Mouse (Mus musculus) embryonic facial prominence, embryonic 13.5 days (tissue): ENCODE results near the gene Fxyd3. TPM values are rescaled to one million over a fixed set of nuclear protein-coding genes. Genes with fewer than 3 reads are reported as not detected.

ENCODE experiments used
- ATAC-seq: fragments of 200-750 bp; cut with Nextera tagmentation; 2 replicates; pipeline ENCODE4 v1.8.0; 2017; ENCODE audit warnings: low read depth; ENCODE audit not compliant: insufficient number of reproducible peaks, insufficient read depth, low FRiP score, low TSS enrichment
- H3K27ac ChIP-seq: fragments of 300-500 bp; sonication (generic); 2 replicates; pipeline ENCODE4 v1.5.1; 2015; ENCODE audit warnings: moderate library complexity, mild to moderate bottlenecking, inconsistent platforms
- H3K27me3 ChIP-seq: fragments of 300-500 bp; sonication (generic); 2 replicates; pipeline ENCODE4 v1.6.1; 2015; ENCODE audit warnings: mild to moderate bottlenecking, inconsistent platforms
- H3K36me3 ChIP-seq: fragments of 300-500 bp; sonication (generic); 2 replicates; pipeline ENCODE4 v1.6.1; 2015; ENCODE audit warnings: mild to moderate bottlenecking, inconsistent platforms
- H3K4me1 ChIP-seq: fragments of 300-500 bp; sonication (generic); 2 replicates; pipeline ENCODE4 v1.6.1; 2015; ENCODE audit warnings: inconsistent platforms
- H3K4me2 ChIP-seq: fragments of 300-500 bp; sonication (generic); 2 replicates; pipeline ENCODE4 v1.6.1; 2015; ENCODE audit warnings: moderate library complexity, mild to moderate bottlenecking, inconsistent platforms
- H3K4me3 ChIP-seq: fragments of 300-500 bp; sonication (generic); 2 replicates; pipeline ENCODE4 v1.5.1; 2015; ENCODE audit warnings: mild to moderate bottlenecking, inconsistent platforms
- H3K9ac ChIP-seq: fragments of 300-500 bp; sonication (generic); 2 replicates; pipeline ENCODE4 v1.6.1; 2015; ENCODE audit warnings: mild to moderate bottlenecking, inconsistent platforms
- H3K9me3 ChIP-seq: fragments of 300-500 bp; sonication (generic); 2 replicates; pipeline ENCODE4 v1.6.1; 2016; ENCODE audit warnings: inconsistent platforms
- WGBS: fragments of 180-500 bp; shearing (Covaris S2); methylation state at CpG from one replicate; pipeline ENCODE4 v1.1.7; 2015; ENCODE audit warnings: mixed read lengths; 5-methylcytosine and 5-hydroxymethylcytosine counted together
- polyA plus RNA-seq: library from polyadenylated mRNA; unstranded; fragments of >200 nt; fragmentation: Nextera tagmentation; extraction: Ambion mirVana; gene quantifications from 2 replicates; pipeline ENCODE4 v1.2.1, GENCODE M21; 2015

Fxyd3 gene
- polyA plus RNA-seq, 1 experiment from 2014 or later, result 55.9 TPM

GRCm38 (mm10) chr7:31114646-31115045, 38.1 kb upstream of the Fxyd3 start:
- H3K4me2 ChIP-seq, result peak overlapping the region; percentile 47
- H3K36me3 ChIP-seq, result no peaks in the 10 kb centered on the region
- H3K4me1 ChIP-seq, result peaks cover 14% of the 10 kb centered on the region
- no peak overlapping the region for H3K27ac ChIP-seq
- H3K9ac ChIP-seq, result no peak overlapping the region
- no peaks in the 10 kb centered on the region for H3K9me3 ChIP-seq
- peak overlapping the region; percentile 20; the same call in 1 of the 2 replicates for H3K4me3 ChIP-seq
- ATAC-seq, result no peak
- H3K27me3 ChIP-seq, result no peaks in the 10 kb centered on the region
- 53% methylated on average over 10 of the region's 10 CpGs for WGBS

- Histone ChIP-seq H3K4me2 (no peak overlapping the region), H3K27ac (no peak overlapping the region), H3K27me3 (no peaks in the 10 kb centered on the region), H3K36me3 (no peaks in the 10 kb centered on the region), H3K4me3 (no peak overlapping the region), H3K9me3 (no peaks in the 10 kb centered on the region), H3K4me1 (peaks cover 14% of the 10 kb centered on the region), H3K9ac (no peak overlapping the region)
- WGBS, result 80% methylated on average over 6 of the region's 6 CpGs
- ATAC-seq, result no peak
Observed at GRCm38 (mm10) chr7:31113800-31114199, 37.3 kb upstream of the Fxyd3 start.

GRCm38 (mm10) chr7:31112036-31112435, 35.5 kb upstream of the Fxyd3 start:
- no peaks in the 10 kb centered on the region for H3K27me3 ChIP-seq
- H3K27ac ChIP-seq, result no peak overlapping the region
- no peak overlapping the region for H3K4me2 ChIP-seq
- WGBS, result 42% methylated on average over 4 of the region's 4 CpGs
- H3K4me3 ChIP-seq, result no peak overlapping the region
- H3K9me3 ChIP-seq, result no peaks in the 10 kb centered on the region
- no peak for ATAC-seq
- no peaks in the 10 kb centered on the region for H3K36me3 ChIP-seq
- H3K4me1 ChIP-seq, result peaks cover 14% of the 10 kb centered on the region
- H3K9ac ChIP-seq, result no peak overlapping the region

DNA sequence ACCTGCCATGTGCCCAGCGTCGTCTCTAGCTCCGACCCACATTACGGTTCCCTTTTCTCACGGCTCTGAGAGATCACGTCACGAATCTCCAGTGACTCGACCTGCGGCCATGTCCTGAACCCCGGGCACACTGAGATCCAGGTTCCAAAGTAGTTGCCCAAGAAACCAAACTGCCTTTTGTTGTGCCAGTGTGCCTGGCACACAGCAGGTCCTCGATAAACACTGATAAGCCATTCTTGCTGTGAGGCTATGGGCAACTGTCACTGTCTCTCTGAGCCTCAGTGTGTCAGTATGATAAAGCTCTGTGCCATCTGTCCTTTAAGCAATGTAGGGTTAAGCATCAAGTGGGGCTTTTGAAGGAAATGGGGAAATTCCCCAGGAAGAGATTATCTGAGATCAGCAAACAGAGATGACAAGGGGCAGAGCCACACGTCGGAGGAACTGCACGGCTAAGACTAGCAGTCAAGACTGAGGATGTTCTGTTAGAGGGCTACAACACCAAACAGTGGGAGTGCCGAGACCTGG, 34.4 kb upstream of the Fxyd3 start:
- H3K9ac ChIP-seq, result no peak overlapping the region
- WGBS, result 79% methylated on average over 15 of the region's 15 CpGs
- no peak overlapping the region for H3K4me2 ChIP-seq
- H3K27ac ChIP-seq, result no peak overlapping the region
- no peak for ATAC-seq
- no peaks in the 10 kb centered on the region for H3K9me3 ChIP-seq
- H3K36me3 ChIP-seq, result no peaks in the 10 kb centered on the region
- H3K4me1 ChIP-seq, result peaks cover 13% of the 10 kb centered on the region
- no peak overlapping the region for H3K4me3 ChIP-seq
- no peaks in the 10 kb centered on the region for H3K27me3 ChIP-seq

DNA sequence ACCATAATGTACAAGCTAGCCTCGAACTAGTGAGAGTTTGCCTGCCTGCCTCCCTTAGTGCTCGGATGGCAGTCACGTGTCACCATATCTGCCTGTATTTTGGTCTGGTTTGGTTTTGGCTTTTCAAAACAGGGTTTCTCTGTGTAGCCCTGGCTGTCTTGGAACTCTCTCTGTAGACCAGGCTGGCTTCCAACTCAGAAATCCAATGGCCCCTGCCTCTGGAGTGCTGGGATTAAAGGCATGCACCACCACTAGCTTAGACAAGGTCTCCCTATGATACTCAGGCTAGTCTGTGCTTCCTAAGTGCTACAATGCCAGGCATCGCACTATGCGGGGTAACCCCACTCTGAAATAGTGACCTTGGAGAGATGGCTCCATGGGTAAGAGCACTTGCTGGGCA, 33.3 kb upstream of the Fxyd3 start:
- H3K27me3 ChIP-seq, result no peaks in the 10 kb centered on the region
- peaks cover 2% of the 10 kb centered on the region; the same call in 1 of the 2 replicates for H3K4me1 ChIP-seq
- H3K27ac ChIP-seq, result no peak overlapping the region
- H3K4me2 ChIP-seq, result no peak overlapping the region
- no peak overlapping the region for H3K4me3 ChIP-seq
- H3K9me3 ChIP-seq, result no peaks in the 10 kb centered on the region
- H3K36me3 ChIP-seq, result no peaks in the 10 kb centered on the region
- no peak overlapping the region for H3K9ac ChIP-seq
- ATAC-seq, result no peak
- 85% methylated on average over 5 of the region's 5 CpGs for WGBS

- no peaks in the 10 kb centered on the region for H3K4me1 ChIP-seq
- no peaks in the 10 kb centered on the region for H3K27me3 ChIP-seq
- H3K27ac ChIP-seq, result no peak overlapping the region
- H3K9ac ChIP-seq, result no peak overlapping the region
- H3K4me2 ChIP-seq, result no peak overlapping the region
- no peaks in the 10 kb centered on the region for H3K9me3 ChIP-seq
- no peaks in the 10 kb centered on the region for H3K36me3 ChIP-seq
- no peak overlapping the region for H3K4me3 ChIP-seq
- ATAC-seq, result no peak
- 48% methylated on average over 7 of the region's 7 CpGs for WGBS
Observed at GRCm38 (mm10) chr7:31109091-31109490, 32.6 kb upstream of the Fxyd3 start.

DNA sequence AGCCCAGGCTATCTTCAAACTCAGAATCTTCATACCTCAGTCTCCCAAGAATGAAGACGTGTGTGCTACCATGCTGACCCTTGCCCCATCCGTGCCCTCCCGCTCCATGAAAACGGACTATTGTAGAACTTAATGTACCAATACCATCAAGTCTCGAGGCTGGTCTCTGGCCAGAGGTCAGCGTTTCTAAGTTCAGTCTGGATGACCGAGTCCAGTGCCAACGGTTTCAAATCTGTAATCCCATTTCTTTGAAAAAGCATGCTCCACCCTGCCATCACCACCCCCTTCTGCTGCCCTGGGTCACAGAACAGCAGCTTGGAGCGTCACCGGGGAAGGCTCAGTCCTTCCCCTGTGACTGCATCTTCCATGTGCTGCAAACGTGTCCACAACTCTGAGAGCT, 31.3 kb upstream of the Fxyd3 start:
- 84% methylated on average over 11 of the region's 11 CpGs for WGBS
- no peak overlapping the region for H3K27ac ChIP-seq

GRCm38 (mm10) chr7:31106166-31106565, 29.7 kb upstream of the Fxyd3 start:
- Histone ChIP-seq H3K27me3 (no peaks in the 10 kb centered on the region), H3K4me3 (no peak overlapping the region), H3K4me1 (no peaks in the 10 kb centered on the region), H3K27ac (no peak overlapping the region), H3K36me3 (no peaks in the 10 kb centered on the region), H3K9ac (no peak overlapping the region), H3K9me3 (no peaks in the 10 kb centered on the region), H3K4me2 (no peak overlapping the region)
- ATAC-seq, result no peak
- 61% methylated on average over 3 of the region's 3 CpGs for WGBS

More for the DNA sequence above, 31.3 kb upstream of the Fxyd3 start:
- Histone ChIP-seq H3K27me3 (no peaks in the 10 kb centered on the region), H3K36me3 (no peaks in the 10 kb centered on the region), H3K4me2 (no peak overlapping the region), H3K9me3 (no peaks in the 10 kb centered on the region), H3K9ac (no peak overlapping the region), H3K4me1 (no peaks in the 10 kb centered on the region), H3K4me3 (no peak overlapping the region)
- ATAC-seq, result no peak

DNA sequence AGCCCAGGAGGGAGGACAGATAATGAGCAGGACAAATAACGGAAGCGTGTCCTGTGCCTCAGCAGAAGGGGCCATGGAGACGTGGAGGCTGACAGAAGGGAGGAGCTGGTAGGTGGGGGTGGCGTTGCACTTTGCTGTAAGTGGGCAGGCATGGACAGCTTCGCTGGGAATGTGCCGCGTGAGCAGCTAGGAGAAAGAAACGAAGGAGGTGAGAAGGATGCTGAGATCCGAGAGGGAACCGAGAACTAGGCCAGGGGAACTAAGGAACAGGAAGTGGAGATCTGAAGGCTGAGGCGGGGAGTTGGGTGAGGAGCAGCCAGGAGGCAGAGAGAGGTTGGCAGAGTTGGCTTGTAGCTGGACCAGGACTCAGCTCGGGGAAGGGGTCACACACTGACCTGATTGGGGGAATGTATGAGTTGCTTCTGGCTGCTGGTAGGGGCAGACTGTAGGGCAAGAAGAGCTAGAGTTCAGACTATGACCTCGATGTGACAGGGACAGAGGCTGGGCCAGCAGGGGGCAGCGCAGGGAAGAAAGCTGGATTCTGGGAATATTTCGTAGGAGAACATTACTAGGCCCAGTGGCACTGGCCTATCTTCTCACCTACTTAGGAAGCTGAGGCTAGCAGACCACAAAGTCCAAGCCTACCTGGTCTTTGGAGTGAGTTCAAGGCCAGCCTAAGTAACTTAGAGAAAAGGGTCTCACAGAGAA, 28.7 kb upstream of the Fxyd3 start:
- no peaks in the 10 kb centered on the region for H3K27me3 ChIP-seq
- H3K9ac ChIP-seq, result no peak overlapping the region
- 59% methylated on average over 15 of the region's 15 CpGs for WGBS
- ATAC-seq, result no peak
- no peaks in the 10 kb centered on the region for H3K4me1 ChIP-seq
- no peak overlapping the region for H3K4me3 ChIP-seq
- no peaks in the 10 kb centered on the region for H3K36me3 ChIP-seq
- no peaks in the 10 kb centered on the region for H3K9me3 ChIP-seq
- H3K4me2 ChIP-seq, result no peak overlapping the region
- H3K27ac ChIP-seq, result no peak overlapping the region

- Histone ChIP-seq H3K4me3 (no peak overlapping the region), H3K27ac (no peak overlapping the region), H3K4me2 (no peak overlapping the region), H3K36me3 (no peaks in the 10 kb centered on the region), H3K9ac (no peak overlapping the region), H3K4me1 (0 out of 2 replicates have a peak, but pooled peaks cover 4% of the 10 kb centered on the region), H3K9me3 (no peaks in the 10 kb centered on the region), H3K27me3 (no peaks in the 10 kb centered on the region)
- WGBS, result 87% methylated on average over 14 of the region's 14 CpGs
- no peak for ATAC-seq
Observed at GRCm38 (mm10) chr7:31100786-31101185, 24.3 kb upstream of the Fxyd3 start.

- Histone ChIP-seq H3K4me2 (no peak overlapping the region), H3K27me3 (no peaks in the 10 kb centered on the region), H3K36me3 (no peaks in the 10 kb centered on the region), H3K9me3 (no peaks in the 10 kb centered on the region), H3K27ac (no peak overlapping the region), H3K4me1 (0 out of 2 replicates have a peak, but pooled peaks cover 4% of the 10 kb centered on the region), H3K9ac (no peak overlapping the region), H3K4me3 (no peak overlapping the region)
- 91% methylated on average over 6 of the region's 6 CpGs for WGBS
- ATAC-seq, result no peak
Observed at GRCm38 (mm10) chr7:31099612-31099982, 23.1 kb upstream of the Fxyd3 start.
